Mouse (Mus musculus) neural tube, embryonic 15.5 days (tissue): Measurements from ENCODE around the gene Gdpgp1. TPM values are rescaled to one million over a fixed set of nuclear protein-coding genes. Genes with fewer than 3 reads are reported as not detected.

Experiments
- ATAC-seq: fragments of 200-750 bp; cut with Nextera tagmentation; 2 replicates; pipeline ENCODE4 v1.8.0; 2017; ENCODE audit warnings: mild to moderate bottlenecking, moderate TSS enrichment, moderate library complexity; ENCODE audit not compliant: low FRiP score
- H3K27ac ChIP-seq: fragments of 300-500 bp; sonication (generic); replicated peaks from 2 replicates; pipeline ENCODE4 v1.5.1; 2015; ENCODE audit warnings: mild to moderate bottlenecking, inconsistent platforms
- H3K27me3 ChIP-seq: fragments of 300-500 bp; sonication (generic); replicated peaks from 2 replicates; pipeline ENCODE4 v1.6.1; 2015; ENCODE audit warnings: inconsistent platforms
- H3K36me3 ChIP-seq: fragments of 300-500 bp; sonication (generic); 2 replicates; pipeline ENCODE4 v1.6.1; 2015; ENCODE audit warnings: inconsistent platforms
- H3K4me1 ChIP-seq: fragments of 300-500 bp; sonication (generic); 2 replicates; pipeline ENCODE4 v1.6.1; 2015; ENCODE audit warnings: inconsistent platforms
- H3K4me2 ChIP-seq: fragments of 300-500 bp; sonication (generic); 2 replicates; pipeline ENCODE4 v1.6.1; 2015; ENCODE audit warnings: inconsistent platforms, mild to moderate bottlenecking, moderate library complexity
- H3K4me3 ChIP-seq: fragments of 300-500 bp; sonication (generic); replicated peaks from 2 replicates; pipeline ENCODE4 v1.5.1; 2015; ENCODE audit warnings: mild to moderate bottlenecking, inconsistent platforms
- H3K9ac ChIP-seq: fragments of 300-500 bp; sonication (generic); replicated peaks from 2 replicates; pipeline ENCODE4 v1.6.1; 2015; ENCODE audit warnings: mild to moderate bottlenecking, inconsistent platforms
- H3K9me3 ChIP-seq: fragments of 300-500 bp; sonication (generic); replicated peaks from 2 replicates; pipeline ENCODE4 v1.6.1; 2016; ENCODE audit warnings: inconsistent platforms
- WGBS: fragments of 180-500 bp; shearing (Covaris S2); methylation state at CpG from one replicate; pipeline ENCODE4 v1.1.7; 2015; ENCODE audit warnings: mixed read lengths; 5-methylcytosine and 5-hydroxymethylcytosine counted together
- polyA plus RNA-seq: library from polyadenylated mRNA; unstranded; fragments of >200 nt; fragmentation: Nextera tagmentation; extraction: Ambion mirVana; gene quantifications from 2 replicates; pipeline ENCODE4 v1.2.1, GENCODE M21; 2015

Gene Gdpgp1
- polyA plus RNA-seq, 1 experiment from 2014 or later = 4.6 TPM

DNA sequence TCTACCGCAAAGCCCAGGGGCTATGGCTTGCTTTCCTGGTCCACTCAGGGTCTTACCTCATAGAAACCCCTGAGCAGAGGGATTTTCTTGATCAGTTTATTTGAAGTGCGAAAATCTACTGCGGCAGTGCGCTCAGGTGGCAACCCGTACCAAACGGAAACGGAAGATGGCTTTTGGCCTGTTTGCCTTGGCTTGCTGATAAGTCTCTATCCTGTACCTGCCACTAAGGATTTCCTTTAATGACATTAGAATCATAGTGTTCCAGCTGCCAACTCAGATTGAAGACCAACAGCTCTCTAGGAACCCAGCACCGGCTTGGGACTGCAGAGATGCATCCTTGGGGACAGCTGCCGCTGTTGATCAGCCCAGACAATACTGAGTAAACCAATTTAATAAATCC, 1.1 kb downstream of the Gdpgp1 start:
- Histone ChIP-seq H3K27ac (no peak overlapping the region), H3K4me3 (peak overlapping the region; percentile 79), H3K9me3 (no peaks in the 10 kb centered on the region), H3K9ac (0 out of 2 replicates have a peak overlapping the region, but pooled peaks have one; percentile 38), H3K4me2 (peak overlapping the region; percentile 91), H3K4me1 (peaks cover 35% of the 10 kb centered on the region), H3K27me3 (peaks cover 6% of the 10 kb centered on the region; the same call in 1 of the 2 replicates), H3K36me3 (peaks cover 8% of the 10 kb centered on the region)
- ATAC-seq = no peak
- 63% methylated on average over 9 of the region's 9 CpGs for WGBS

- Histone ChIP-seq H3K9ac (no peak overlapping the region), H3K27me3 (no peaks in the 10 kb centered on the region), H3K4me1 (peaks cover 18% of the 10 kb centered on the region), H3K27ac (no peak overlapping the region), H3K4me2 (no peak overlapping the region), H3K36me3 (peaks cover 35% of the 10 kb centered on the region), H3K9me3 (no peaks in the 10 kb centered on the region), H3K4me3 (no peak overlapping the region)
- WGBS = 89% methylated on average over 10 of the region's 10 CpGs
- ATAC-seq = no peak
Observed at GRCm38 (mm10) chr7:80238542-80238941, 5.9 kb downstream of the Gdpgp1 start.

DNA sequence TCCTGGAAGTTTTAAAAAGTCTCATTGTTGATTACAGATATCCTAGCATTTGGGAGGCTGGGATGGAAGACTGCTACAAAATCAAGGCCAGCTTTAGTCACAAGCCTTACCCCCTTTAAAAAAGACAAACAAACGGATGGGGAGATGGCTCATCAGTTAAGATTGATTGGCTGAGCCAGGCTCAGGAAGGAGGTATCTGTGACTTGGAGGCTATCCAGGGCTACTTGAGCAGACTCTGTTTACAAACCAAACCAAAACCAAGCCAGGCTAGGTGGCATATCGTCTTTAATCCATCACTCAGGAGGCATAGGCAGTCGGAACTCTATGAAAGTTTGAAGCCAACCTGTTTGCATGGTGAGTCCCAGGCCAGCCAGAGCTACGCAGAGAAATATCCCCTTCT, 9.0 kb downstream of the Gdpgp1 start:
- no peak overlapping the region for H3K9ac ChIP-seq
- H3K4me1 ChIP-seq = 0 out of 2 replicates have a peak, but pooled peaks cover 2% of the 10 kb centered on the region
- 85% methylated on average over 4 of the region's 4 CpGs for WGBS
- H3K27me3 ChIP-seq = no peaks in the 10 kb centered on the region
- H3K36me3 ChIP-seq = peaks cover 35% of the 10 kb centered on the region
- H3K4me2 ChIP-seq = no peak overlapping the region
- H3K9me3 ChIP-seq = no peaks in the 10 kb centered on the region
- H3K27ac ChIP-seq = no peak overlapping the region
- no peak overlapping the region for H3K4me3 ChIP-seq
- no peak for ATAC-seq

DNA sequence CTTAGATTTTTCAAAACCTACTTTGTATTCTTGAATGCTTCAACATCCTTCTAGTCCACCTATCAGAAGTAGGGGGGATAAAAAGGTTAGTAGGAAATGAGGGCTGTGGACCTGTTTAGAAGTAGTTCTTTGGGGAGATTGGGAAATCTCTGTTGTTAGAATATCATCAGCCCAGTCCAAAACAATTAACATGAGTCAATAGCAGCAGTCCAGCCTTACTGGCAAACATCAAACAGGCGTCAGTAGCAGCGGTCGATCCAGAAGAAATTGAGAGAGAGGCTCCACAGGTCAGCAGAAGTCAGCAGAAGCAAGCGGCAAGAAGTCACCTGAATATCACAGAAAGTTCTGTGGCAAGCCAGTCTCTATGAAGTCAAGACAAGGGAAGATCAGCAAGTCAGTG, 12.2 kb downstream of the Gdpgp1 start:
- H3K9me3 ChIP-seq = no peaks in the 10 kb centered on the region
- H3K27me3 ChIP-seq = no peaks in the 10 kb centered on the region
- 0 out of 2 replicates have a peak, but pooled peaks cover 17% of the 10 kb centered on the region for H3K36me3 ChIP-seq
- H3K4me1 ChIP-seq = 0 out of 2 replicates have a peak, but pooled peaks cover 5% of the 10 kb centered on the region
- no peak overlapping the region for H3K9ac ChIP-seq
- H3K4me3 ChIP-seq = no peak overlapping the region
- no peak overlapping the region for H3K27ac ChIP-seq
- no peak overlapping the region for H3K4me2 ChIP-seq
- ATAC-seq = no peak
- WGBS = 90% methylated on average over 4 of the region's 4 CpGs

DNA sequence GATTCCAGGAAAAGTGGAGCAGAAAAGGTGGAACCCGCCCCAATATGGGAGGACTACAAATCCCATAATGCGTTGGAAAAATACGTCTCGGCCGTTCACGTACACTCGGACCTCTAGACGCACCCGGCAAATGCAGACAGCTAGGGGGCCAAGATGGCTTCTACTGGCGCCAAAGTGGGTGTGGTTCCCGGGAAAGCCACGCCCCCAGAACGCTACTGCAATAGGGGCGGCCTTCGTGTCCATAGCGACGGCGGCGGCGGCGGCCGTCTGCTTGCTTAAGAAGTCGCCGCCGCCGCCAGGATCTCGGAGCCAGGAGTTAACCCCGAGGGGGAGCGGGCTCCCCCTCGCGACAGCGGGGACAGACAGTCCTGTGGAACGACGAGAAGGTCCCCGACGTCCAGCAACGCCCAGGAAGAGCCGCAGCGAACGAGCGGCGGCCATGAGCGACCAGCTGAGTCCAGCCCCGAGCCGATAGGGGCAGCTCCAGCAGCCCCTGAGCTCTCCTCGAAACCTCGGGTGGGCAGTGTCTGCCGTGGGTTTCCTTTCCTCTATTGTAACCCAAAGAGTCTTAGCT, 13.6 kb downstream of the Gdpgp1 start, which contains the start of gene Ttll13:
Ttll13 (plus strand) TSS at position 229 of the 574 bp plus-strand sequence.
- Histone ChIP-seq H3K4me1 (0 out of 2 replicates have a peak, but pooled peaks cover 5% of the 10 kb centered on the region), H3K27ac (peak within 1 kb of the TSS; percentile 89), H3K27me3 (no peaks in the 10 kb centered on the region), H3K9ac (peak within 1 kb of the TSS; percentile 69), H3K9me3 (no peaks in the 10 kb centered on the region), H3K36me3 (0 out of 2 replicates have a peak, but pooled peaks cover 3% of the 10 kb centered on the region), H3K4me2 (peak within 1 kb of the TSS; percentile 62), H3K4me3 (peak within 1 kb of the TSS; percentile 64)
- under 1% methylated on average over 48 of the region's 48 CpGs for WGBS
- ATAC-seq = peak; percentile 98

- ATAC-seq = no peak
- H3K4me3 ChIP-seq = peak overlapping the region; percentile 64
- WGBS = 66% methylated on average over 7 of the region's 7 CpGs
- 0 out of 2 replicates have a peak, but pooled peaks cover 5% of the 10 kb centered on the region for H3K4me1 ChIP-seq
- H3K27me3 ChIP-seq = no peaks in the 10 kb centered on the region
- no peak overlapping the region for H3K9ac ChIP-seq
- peak overlapping the region; percentile 89 for H3K27ac ChIP-seq
- no peaks in the 10 kb centered on the region for H3K9me3 ChIP-seq
- H3K4me2 ChIP-seq = peak overlapping the region; percentile 62
- no peaks in the 10 kb centered on the region for H3K36me3 ChIP-seq
Observed at GRCm38 (mm10) chr7:80246859-80247258, 14.2 kb downstream of the Gdpgp1 start.

- no peak for ATAC-seq
- Histone ChIP-seq H3K9me3 (no peaks in the 10 kb centered on the region), H3K36me3 (no peaks in the 10 kb centered on the region), H3K27ac (no peak overlapping the region), H3K9ac (no peak overlapping the region), H3K4me3 (no peak overlapping the region), H3K4me1 (no peaks in the 10 kb centered on the region), H3K27me3 (peaks cover 7% of the 10 kb centered on the region; the same call in 1 of the 2 replicates), H3K4me2 (no peak overlapping the region)
- WGBS = 79% methylated on average over 7 of the region's 7 CpGs
Observed at GRCm38 (mm10) chr7:80252437-80252836, 19.8 kb downstream of the Gdpgp1 start.

DNA sequence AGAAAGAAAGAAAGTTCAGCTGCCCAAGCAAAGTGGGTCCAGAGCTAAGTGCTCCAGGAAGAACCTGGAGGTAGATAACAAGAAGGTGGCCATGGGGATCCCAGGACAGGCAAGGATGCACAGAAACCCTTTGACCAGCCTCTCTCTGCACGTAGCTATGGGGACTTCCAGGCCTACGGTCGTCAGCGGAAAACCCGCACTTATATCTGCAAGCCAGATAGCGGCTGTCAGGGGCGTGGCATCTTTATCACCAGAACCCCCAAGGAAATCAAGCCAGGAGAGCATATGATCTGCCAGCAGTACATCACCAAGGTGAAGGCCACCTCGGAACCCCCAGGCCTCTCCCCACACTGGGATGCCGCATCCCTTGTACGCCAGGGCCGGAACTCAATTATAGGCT, 20.2 kb downstream of the Gdpgp1 start:
- Histone ChIP-seq H3K36me3 (no peaks in the 10 kb centered on the region), H3K4me3 (no peak overlapping the region), H3K4me1 (no peaks in the 10 kb centered on the region), H3K27me3 (peaks cover 10% of the 10 kb centered on the region), H3K4me2 (no peak overlapping the region), H3K9me3 (no peaks in the 10 kb centered on the region), H3K9ac (no peak overlapping the region), H3K27ac (no peak overlapping the region)
- no peak for ATAC-seq
- 84% methylated on average over 11 of the region's 11 CpGs for WGBS

DNA sequence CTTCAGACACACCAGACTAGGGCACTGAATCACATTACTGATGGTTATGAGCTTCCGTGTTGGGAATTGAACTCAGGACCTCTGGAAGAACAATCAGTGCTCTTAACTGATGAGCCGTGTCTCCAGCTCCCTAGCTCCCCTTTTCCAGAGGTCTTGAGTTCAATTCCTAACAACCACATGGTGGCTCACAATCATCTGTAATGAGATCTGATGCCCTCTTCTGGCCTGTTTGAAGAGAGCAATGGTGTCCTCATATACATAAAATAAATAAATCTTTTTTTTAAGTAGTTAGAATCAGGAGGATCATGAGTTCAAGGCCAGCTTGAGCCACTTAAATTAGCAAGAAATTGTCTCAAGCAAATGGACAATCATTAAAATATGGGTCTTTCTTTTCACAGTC, 23.3 kb downstream of the Gdpgp1 start:
- Histone ChIP-seq H3K4me1 (peaks cover 6% of the 10 kb centered on the region), H3K36me3 (no peaks in the 10 kb centered on the region), H3K4me2 (no peak overlapping the region), H3K9me3 (no peaks in the 10 kb centered on the region), H3K4me3 (no peak overlapping the region), H3K9ac (no peak overlapping the region), H3K27ac (no peak overlapping the region), H3K27me3 (peaks cover 33% of the 10 kb centered on the region)
- 79% methylated on average over 2 of the region's 2 CpGs for WGBS
- no peak for ATAC-seq

DNA sequence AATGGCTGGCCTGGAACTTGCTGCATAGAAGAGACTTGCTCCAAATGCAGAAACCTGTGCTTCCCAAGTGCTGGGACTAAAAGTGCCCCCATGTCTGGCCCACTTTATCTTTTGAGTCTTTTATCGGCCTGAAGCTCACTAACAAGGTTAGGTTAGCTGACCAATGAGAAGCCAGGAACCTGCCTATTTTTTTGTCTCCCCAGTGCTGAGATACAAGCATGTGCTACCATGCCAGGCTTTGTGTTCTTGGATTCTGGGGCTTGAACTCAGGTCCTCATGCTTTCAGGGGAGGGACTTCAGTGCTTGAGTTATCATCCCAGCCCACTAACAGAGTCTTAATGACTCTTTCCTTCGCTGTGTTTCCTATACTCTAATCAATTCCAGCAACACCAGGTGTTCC, 25.0 kb downstream of the Gdpgp1 start:
- Histone ChIP-seq H3K4me3 (no peak overlapping the region), H3K27me3 (peaks cover 33% of the 10 kb centered on the region), H3K4me2 (no peak overlapping the region), H3K9me3 (no peaks in the 10 kb centered on the region), H3K36me3 (no peaks in the 10 kb centered on the region), H3K9ac (no peak overlapping the region), H3K27ac (no peak overlapping the region), H3K4me1 (peaks cover 16% of the 10 kb centered on the region)
- no peak for ATAC-seq
- 72% methylated on average over 2 of the region's 2 CpGs for WGBS

DNA sequence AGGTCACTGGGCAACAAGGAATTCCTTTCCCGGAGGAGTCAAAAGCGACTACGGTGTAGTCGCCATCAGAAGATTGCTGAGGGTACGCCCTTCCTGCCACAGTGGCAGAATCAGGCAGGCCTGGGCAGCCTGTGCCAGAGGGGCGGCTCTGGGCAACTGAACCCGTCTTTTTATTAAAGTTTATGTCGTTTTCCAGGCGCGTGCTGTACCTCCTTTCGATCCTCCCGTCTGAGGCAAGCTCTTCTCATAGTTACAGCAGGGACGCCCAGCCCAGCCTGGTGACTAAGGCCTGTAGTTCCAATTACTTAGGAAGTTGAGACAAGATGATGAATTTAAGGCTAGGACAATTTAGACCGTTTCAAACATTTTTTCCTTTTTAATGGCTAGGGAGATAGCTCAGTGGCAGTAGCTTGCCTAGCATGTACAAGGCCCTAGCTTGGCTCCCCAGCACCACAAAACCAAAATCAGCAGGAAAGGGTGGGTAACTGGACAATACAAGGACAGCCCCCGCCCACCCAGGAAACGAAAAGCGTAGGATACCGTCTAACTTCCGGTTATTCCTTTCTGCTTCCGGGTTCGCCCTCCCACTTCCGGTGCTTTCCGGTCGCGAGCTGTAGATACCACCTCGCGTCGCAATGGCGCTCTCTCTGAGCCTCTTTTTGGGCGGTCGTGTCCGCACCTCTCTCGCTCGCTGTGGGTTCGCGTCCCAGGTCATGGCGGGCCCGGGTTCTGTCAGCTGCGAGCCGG, 28.1 kb downstream of the Gdpgp1 start, which contains the start of gene Ngrn:
Ngrn (plus strand) TSS at position 591 of the 747 bp plus-strand sequence.
- peaks cover 21% of the 10 kb centered on the region for H3K36me3 ChIP-seq
- peak; percentile 89 for ATAC-seq
- peak within 1 kb of the TSS; percentile 89 for H3K9ac ChIP-seq
- H3K4me3 ChIP-seq = peak within 1 kb of the TSS; percentile 95
- whole genome bisulfite sequencing = 26% methylated on average over 40 of the region's 40 CpGs
- peaks cover 33% of the 10 kb centered on the region for H3K27me3 ChIP-seq
- H3K27ac ChIP-seq = peak within 1 kb of the TSS; percentile 81
- no peaks in the 10 kb centered on the region for H3K9me3 ChIP-seq
- peaks cover 21% of the 10 kb centered on the region for H3K4me1 ChIP-seq
- H3K4me2 ChIP-seq = peak within 1 kb of the TSS; percentile 89
